Mouse (Mus musculus) stomach, embryonic 16.5 days (tissue): ENCODE data around the gene Prkab2. TPM values are rescaled to one million over a fixed set of nuclear protein-coding genes. Genes with fewer than 3 reads are reported as not detected.
A peak's percentile ranks its signal among the peaks of the same experiment; 100 is the strongest.

Experiments used
- ATAC-seq: fragments of 200-750 bp; cut with Nextera tagmentation; 2 replicates; pipeline ENCODE4 v1.8.0; 2017; ENCODE audit warnings: moderate number of reproducible peaks, moderate TSS enrichment; ENCODE audit not compliant: insufficient read depth, low FRiP score
- H3K27ac ChIP-seq: fragments of 300-500 bp; sonication (generic); 2 replicates; pipeline ENCODE4 v1.5.1; 2014; ENCODE audit warnings: low read length
- H3K27me3 ChIP-seq: fragments of 300-500 bp; sonication (generic); 2 replicates; pipeline ENCODE4 v1.6.1; 2014; ENCODE audit warnings: low read length, control low read depth, mixed read lengths; ENCODE audit not compliant: control insufficient read depth, insufficient read depth
- H3K36me3 ChIP-seq: fragments of 300-500 bp; sonication (generic); 2 replicates; pipeline ENCODE4 v1.6.1; 2014; ENCODE audit warnings: low read length; ENCODE audit not compliant: control insufficient read depth, insufficient read depth
- H3K4me1 ChIP-seq: fragments of 300-500 bp; sonication (generic); 2 replicates; pipeline ENCODE4 v1.6.1; 2014; ENCODE audit warnings: low read length, control low read depth, mixed read lengths; ENCODE audit not compliant: control insufficient read depth, insufficient read depth
- H3K4me2 ChIP-seq: fragments of 300-500 bp; sonication (generic); 2 replicates; pipeline ENCODE4 v1.6.1; 2014; ENCODE audit warnings: low read depth, low read length, mixed read lengths
- H3K4me3 ChIP-seq: fragments of 300-500 bp; sonication (generic); replicated peaks from 2 replicates; pipeline ENCODE4 v1.5.1; 2014; ENCODE audit warnings: mild to moderate bottlenecking, low read length
- H3K9ac ChIP-seq: fragments of 300-500 bp; sonication (generic); 2 replicates; pipeline ENCODE4 v1.6.1; 2014; ENCODE audit warnings: low read length
- H3K9me3 ChIP-seq: fragments of 300-500 bp; sonication (generic); replicated peaks from 2 replicates; pipeline ENCODE4 v1.6.1; 2016; ENCODE audit warnings: low read length, control low read depth; ENCODE audit not compliant: control insufficient read depth
- WGBS: fragments of 180-500 bp; shearing (Covaris S2); extraction: QIAGEN DNeasy Blood & Tissue Kit; methylation state at CpG from one replicate; pipeline ENCODE4 v1.1.7; 2014; 5-methylcytosine and 5-hydroxymethylcytosine counted together
- polyA plus RNA-seq: library from polyadenylated mRNA; unstranded; fragments of >200 nt; fragmentation: Nextera tagmentation; extraction: Ambion mirVana; gene quantifications from 2 replicates; pipeline ENCODE4 v1.2.1, GENCODE M21; 2015

Gene Prkab2
- polyA plus RNA-seq, 1 experiment from 2014 or later = 10.3 TPM

DNA sequence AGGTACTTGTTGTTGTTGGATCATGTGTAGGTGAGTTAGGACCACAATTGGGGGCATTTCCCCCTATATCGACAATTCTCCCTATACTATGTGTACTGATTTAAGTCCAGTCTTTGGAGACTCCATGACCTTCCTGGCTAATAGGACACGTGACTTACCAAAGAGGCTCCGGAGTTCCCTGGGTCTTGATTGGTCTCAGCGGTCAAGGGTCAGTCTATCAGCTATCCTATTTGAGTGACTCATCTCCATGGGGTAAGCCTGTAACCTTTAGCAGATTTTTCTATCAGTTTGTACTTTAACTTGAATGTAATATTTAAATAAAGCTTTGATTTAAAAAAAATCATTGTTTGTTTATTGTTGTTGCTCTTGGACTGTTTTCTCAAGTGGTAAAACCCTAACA, 37.3 kb upstream of the Prkab2 start:
- Histone ChIP-seq H3K4me2 (no peak overlapping the region), H3K9ac (no peak overlapping the region), H3K27ac (no peak overlapping the region), H3K4me3 (no peak overlapping the region), H3K27me3 (no peaks in the 10 kb centered on the region), H3K4me1 (no peaks in the 10 kb centered on the region), H3K9me3 (no peaks in the 10 kb centered on the region), H3K36me3 (no peaks in the 10 kb centered on the region)
- ATAC-seq = no peak
- 88% methylated on average over 4 of the region's 4 CpGs for WGBS

DNA sequence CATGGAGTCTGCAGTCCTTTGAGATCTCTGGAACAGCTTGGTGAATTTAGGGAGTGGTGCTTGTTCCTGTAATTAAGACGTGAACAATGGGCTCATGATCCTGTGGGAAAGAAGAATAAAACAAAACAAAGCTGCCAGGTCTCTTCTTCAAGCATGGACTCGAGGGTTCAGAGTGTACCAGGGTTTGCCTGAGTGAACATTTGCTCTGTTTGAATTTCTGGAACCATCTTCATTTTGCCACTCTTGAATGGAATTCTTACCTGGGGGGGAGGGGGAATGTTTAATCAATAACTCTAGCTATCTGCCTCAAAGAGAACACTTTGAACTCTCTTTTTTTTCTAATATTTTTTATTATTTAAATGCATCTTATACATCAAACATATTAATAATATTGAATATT, 33.4 kb upstream of the Prkab2 start:
- H3K9ac ChIP-seq = no peak overlapping the region
- 34% methylated on average over 2 of the region's 2 CpGs for WGBS
- ATAC-seq = no peak

DNA sequence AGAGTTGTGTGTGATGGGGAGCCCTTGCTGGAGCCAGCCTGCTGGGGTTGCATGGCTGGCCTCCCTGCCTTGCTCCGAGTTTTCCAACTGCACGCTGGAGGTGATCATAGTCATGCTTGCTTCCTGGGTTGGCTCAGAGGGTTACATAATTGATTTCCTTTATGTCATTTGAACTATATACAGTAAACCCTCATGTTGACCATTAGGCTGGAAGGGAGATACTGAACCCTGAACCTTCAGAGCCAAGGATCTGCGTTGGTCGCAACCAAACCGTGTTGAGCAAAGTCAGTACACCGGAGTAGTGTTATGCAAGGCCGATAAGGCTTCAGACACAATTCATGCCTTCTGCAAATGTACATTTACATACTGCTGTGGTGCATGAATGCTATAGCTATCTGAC, 30.1 kb upstream of the Prkab2 start:
- peak overlapping the region; percentile 59; the same call in 1 of the 2 replicates for H3K9ac ChIP-seq
- H3K4me2 ChIP-seq = peak overlapping the region; percentile 69
- no peak overlapping the region for H3K27ac ChIP-seq
- H3K4me1 ChIP-seq = no peaks in the 10 kb centered on the region; the same call in 1 of the 2 replicates
- peak overlapping the region; percentile 49; the same call in 1 of the 2 replicates for H3K4me3 ChIP-seq
- H3K9me3 ChIP-seq = no peaks in the 10 kb centered on the region
- 52% methylated on average over 7 of the region's 7 CpGs for WGBS
- H3K27me3 ChIP-seq = no peaks in the 10 kb centered on the region
- H3K36me3 ChIP-seq = no peaks in the 10 kb centered on the region
- peak; percentile 39; the same call in 1 of the 2 replicates for ATAC-seq

More for the DNA sequence above, 33.4 kb upstream of the Prkab2 start:
- no peaks in the 10 kb centered on the region for H3K27me3 ChIP-seq
- H3K4me3 ChIP-seq = no peak overlapping the region
- no peaks in the 10 kb centered on the region for H3K9me3 ChIP-seq
- no peaks in the 10 kb centered on the region; the same call in 1 of the 2 replicates for H3K4me1 ChIP-seq
- H3K36me3 ChIP-seq = no peaks in the 10 kb centered on the region
- H3K27ac ChIP-seq = no peak overlapping the region
- H3K4me2 ChIP-seq = no peak overlapping the region

DNA sequence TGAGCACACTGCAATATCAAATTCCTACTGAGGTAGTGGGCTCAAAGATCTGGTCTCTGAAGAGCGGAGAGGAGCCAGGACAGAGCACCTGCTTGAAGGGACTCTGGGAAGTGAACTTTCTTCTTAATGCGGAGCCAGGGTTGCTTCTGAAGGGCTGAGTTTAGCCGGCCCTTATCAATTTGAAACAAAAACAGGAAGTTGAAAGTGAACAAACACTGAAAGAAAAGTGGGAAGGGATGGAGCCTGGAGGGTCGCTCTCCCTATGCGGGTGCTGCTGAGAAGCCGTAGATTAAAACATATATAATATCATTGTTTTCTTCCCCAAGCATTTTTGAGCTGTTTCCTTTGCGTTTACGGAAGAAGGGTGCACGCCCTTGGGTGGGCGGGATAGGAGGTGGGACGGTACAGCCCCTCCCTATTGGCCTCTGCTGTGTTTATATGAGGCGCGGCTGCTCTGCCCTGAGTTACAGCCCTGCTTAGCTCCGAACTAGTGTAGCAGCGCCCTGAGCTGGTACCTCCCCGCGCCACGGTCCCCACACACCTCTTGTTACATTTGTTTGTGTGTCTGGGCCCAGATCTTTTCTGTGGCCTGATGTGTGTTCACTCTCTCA, 29.5 kb upstream of the Prkab2 start, which contains the start of gene Fmo5:
TSS of gene Fmo5 (plus strand) at position 414 of the 611 bp plus-strand sequence.
- H3K9me3 ChIP-seq = no peaks in the 10 kb centered on the region
- H3K27ac ChIP-seq = peak within 1 kb of the TSS; percentile 43
- H3K4me1 ChIP-seq = no peaks in the 10 kb centered on the region; the same call in 1 of the 2 replicates
- no peaks in the 10 kb centered on the region for H3K27me3 ChIP-seq
- ATAC-seq = peak; percentile 96
- 2% methylated on average over 18 of the region's 18 CpGs for WGBS
- peak within 1 kb of the TSS; percentile 69 for H3K4me2 ChIP-seq
- H3K4me3 ChIP-seq = peak within 1 kb of the TSS; percentile 49
- H3K9ac ChIP-seq = peak within 1 kb of the TSS; percentile 59
- H3K36me3 ChIP-seq = no peaks in the 10 kb centered on the region

DNA sequence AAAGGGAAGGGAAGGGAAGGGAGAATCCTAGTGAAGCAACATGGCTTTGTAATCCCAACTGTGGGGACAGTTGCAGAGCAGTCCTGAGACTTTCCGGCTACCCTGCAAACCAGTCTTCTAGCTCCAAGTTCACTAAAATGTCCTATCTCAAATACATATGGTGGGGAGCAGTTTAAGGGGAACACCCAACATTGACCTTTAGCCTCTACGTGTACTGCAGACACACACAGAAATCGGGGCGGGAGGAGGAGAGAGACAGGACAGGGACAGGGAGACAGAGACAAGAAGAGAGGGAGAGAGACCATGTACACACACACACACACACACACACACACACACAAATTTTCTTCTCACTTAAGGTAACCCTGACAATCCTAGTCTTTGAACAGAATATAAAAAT, 28.1 kb upstream of the Prkab2 start:
- WGBS = 79% methylated on average over 4 of the region's 4 CpGs

DNA sequence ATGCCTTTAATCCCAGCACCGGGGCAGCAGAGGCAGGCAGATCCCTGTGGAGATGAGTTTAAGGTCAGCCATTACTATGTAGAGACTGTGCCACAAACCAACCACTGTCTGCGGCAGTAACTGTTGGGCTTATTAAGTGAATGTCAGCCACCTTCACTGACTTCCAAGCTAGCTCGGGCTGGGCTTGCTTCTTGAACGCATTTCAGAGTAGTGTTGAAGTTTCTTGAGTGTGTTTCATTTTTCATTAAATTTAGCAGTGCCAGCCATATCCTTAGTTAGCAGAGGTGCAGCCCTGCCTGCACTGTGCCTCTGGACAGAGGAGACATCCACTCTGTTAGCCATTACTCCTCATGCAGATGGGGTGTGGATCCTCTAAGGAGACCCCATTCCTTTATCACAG, 27.2 kb upstream of the Prkab2 start:
- Histone ChIP-seq H3K4me1 (peaks cover 4% of the 10 kb centered on the region; the same call in 1 of the 2 replicates), H3K9me3 (no peaks in the 10 kb centered on the region), H3K9ac (no peak overlapping the region), H3K27me3 (no peaks in the 10 kb centered on the region), H3K4me3 (no peak overlapping the region), H3K4me2 (no peak overlapping the region), H3K36me3 (no peaks in the 10 kb centered on the region), H3K27ac (no peak overlapping the region)
- no peak for ATAC-seq
- 89% methylated on average over 4 of the region's 4 CpGs for WGBS

More for the DNA sequence above, 28.1 kb upstream of the Prkab2 start:
- no peak overlapping the region for H3K27ac ChIP-seq
- no peak overlapping the region for H3K4me3 ChIP-seq
- ATAC-seq = no peak
- no peak overlapping the region for H3K9ac ChIP-seq
- no peaks in the 10 kb centered on the region for H3K9me3 ChIP-seq
- H3K4me1 ChIP-seq = peaks cover 4% of the 10 kb centered on the region; the same call in 1 of the 2 replicates
- H3K36me3 ChIP-seq = no peaks in the 10 kb centered on the region
- no peak overlapping the region for H3K4me2 ChIP-seq
- no peaks in the 10 kb centered on the region for H3K27me3 ChIP-seq

DNA sequence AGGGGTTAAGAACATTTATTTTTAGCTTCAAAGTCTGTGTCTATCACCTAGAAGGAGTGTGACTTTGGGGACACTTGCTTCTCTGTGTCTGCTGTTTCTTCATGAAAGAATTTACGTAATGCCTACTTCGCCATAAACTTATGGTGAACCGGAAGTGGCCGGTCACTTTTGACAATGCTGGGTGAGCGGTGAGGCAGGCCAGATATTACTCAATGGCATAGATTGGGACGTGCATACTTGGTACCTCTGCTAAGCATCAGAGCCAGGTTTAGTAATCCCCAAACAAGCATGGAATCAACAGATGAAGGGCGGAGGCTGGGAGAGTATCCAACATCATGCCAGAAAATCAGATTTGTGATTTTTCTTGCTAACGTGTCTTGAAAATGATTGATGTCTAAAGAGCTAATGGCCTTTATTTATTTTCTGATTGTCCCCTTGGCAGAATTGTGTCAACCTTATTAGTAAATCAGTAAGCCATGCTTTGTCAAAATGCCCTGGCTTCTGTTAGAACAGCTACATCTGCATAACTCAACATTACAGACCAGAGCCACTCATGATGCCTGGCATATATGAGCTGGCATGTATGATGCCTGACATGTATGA, 26.6 kb upstream of the Prkab2 start:
- ATAC-seq = no peak

DNA sequence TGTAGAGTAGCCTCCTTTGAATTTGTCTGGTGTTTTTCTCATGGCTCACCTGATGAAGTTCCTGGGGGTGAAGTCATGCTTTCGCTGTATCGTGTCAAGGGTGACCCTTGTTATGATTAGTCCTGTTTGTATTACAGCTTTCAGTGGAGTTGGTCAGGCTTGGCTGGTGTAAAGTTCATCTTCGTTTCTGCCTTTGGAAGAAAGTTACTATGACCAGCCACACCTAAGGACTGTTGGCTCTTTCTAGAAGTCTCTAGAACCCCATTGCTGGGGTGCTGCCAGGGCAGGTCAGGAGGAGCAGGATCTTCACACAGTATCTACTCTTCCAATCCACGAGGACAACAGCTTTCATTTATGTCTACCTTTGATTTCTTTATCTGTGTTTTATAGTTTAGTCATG, 24.5 kb upstream of the Prkab2 start:
- no peak for ATAC-seq
- Histone ChIP-seq H3K9ac (no peak overlapping the region), H3K27ac (no peak overlapping the region), H3K4me2 (no peak overlapping the region), H3K36me3 (no peaks in the 10 kb centered on the region), H3K27me3 (no peaks in the 10 kb centered on the region), H3K9me3 (no peaks in the 10 kb centered on the region), H3K4me3 (no peak overlapping the region), H3K4me1 (peaks cover 4% of the 10 kb centered on the region; the same call in 1 of the 2 replicates)
- whole genome bisulfite sequencing = 67% methylated on average over 4 of the region's 4 CpGs

More for the DNA sequence above, 26.6 kb upstream of the Prkab2 start:
- Histone ChIP-seq H3K4me1 (peaks cover 4% of the 10 kb centered on the region; the same call in 1 of the 2 replicates), H3K4me2 (no peak overlapping the region), H3K36me3 (no peaks in the 10 kb centered on the region), H3K9me3 (no peaks in the 10 kb centered on the region), H3K4me3 (no peak overlapping the region), H3K27ac (no peak overlapping the region), H3K9ac (no peak overlapping the region), H3K27me3 (no peaks in the 10 kb centered on the region)
- 73% methylated on average over 8 of the region's 8 CpGs for WGBS

DNA sequence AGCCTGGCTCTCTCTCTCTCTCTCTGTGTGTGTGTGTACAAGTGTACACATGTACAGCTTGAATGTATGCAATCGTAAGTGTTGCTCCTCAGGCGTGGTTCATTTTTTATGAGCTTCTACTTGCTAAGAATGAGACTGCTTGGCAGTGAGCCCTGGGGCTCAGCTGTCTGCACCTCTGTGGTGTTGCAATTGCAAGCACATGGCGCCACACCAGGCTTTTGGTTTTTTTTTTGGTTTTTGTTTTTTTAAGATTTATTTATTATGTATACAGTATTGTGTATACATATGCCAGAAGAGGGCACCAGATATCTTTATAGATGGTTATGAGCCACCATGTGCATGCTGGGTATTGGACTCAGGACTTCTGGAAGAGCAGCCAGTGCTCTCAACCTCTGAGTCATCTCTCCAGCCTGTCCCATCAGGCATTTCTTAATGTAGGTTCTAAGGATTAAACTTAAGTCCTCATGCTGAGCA, 23.7 kb upstream of the Prkab2 start:
- ATAC-seq = peak; percentile 76; the same call in 1 of the 2 replicates
- no peaks in the 10 kb centered on the region for H3K36me3 ChIP-seq
- H3K27ac ChIP-seq = peak overlapping the region; percentile 38; the same call in 1 of the 2 replicates
- H3K4me2 ChIP-seq = no peak overlapping the region
- no peak overlapping the region for H3K9ac ChIP-seq
- WGBS = 55% methylated on average over 3 of the region's 3 CpGs
- H3K4me3 ChIP-seq = no peak overlapping the region
- H3K9me3 ChIP-seq = no peaks in the 10 kb centered on the region
- H3K4me1 ChIP-seq = 0 out of 2 replicates have a peak, but pooled peaks cover 4% of the 10 kb centered on the region
- H3K27me3 ChIP-seq = no peaks in the 10 kb centered on the region
